Mouse (Mus musculus): ENCODE measurements around the gene Fabp7.

Gene Fabp7

GRCm38 (mm10) chr10:57784876-57785150 is at the start of gene Fabp7:
Fabp7 (plus strand) TSS chr10:57784881.
- in situ Hi-C loops (cut with MboI, MseI) = loop anchor here (5.0 kb wide), 1 partner anchor 38 kb away; no protein-coding TSS in a partner anchor

DNA sequence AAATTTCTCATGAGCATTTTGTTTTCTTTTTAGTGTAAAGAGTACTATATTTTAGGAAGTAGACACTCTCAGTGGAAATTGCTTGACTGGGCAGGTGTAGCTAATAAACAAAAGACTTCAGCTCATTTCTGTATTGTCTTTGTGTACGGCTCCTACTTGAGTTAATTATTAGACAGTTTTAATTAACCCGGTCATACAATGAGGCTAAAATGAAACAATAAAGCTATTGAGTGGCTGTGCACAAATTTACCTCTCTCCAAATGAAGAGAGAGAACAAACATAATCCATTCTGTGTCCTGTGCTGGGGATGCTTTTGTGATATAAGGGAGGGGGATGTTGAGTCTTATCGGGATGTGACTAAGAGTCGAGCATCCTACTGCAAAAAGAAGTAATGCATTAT is 43.9 kb upstream of the Fabp7 start:
- in situ Hi-C loops (cut with MboI, MseI) = no loop called here

- in situ Hi-C loops (cut with MboI, MseI) = no loop called here
Measured at GRCm38 (mm10) chr10:57741351-57741750, 43.3 kb upstream of the Fabp7 start.

- in situ Hi-C loops (cut with MboI, MseI) = no loop called here
Measured at GRCm38 (mm10) chr10:57743045-57743444, 41.6 kb upstream of the Fabp7 start.

- in situ Hi-C loops (cut with MboI, MseI) = no loop called here
Measured at GRCm38 (mm10) chr10:57743606-57744016, 41.1 kb upstream of the Fabp7 start.

GRCm38 (mm10) chr10:57744128-57744765 is 40.4 kb upstream of the Fabp7 start:
- in situ Hi-C loops (cut with MboI, MseI) = no loop called here

- in situ Hi-C loops (cut with MboI, MseI) = loop anchor here (5.0 kb wide), 2 partner anchors 37 to 97 kb away; partner anchors contain the start of gene Fabp7
Measured at GRCm38 (mm10) chr10:57745452-57745851, 39.2 kb upstream of the Fabp7 start.

GRCm38 (mm10) chr10:57747127-57747526 is 37.6 kb upstream of the Fabp7 start:
- in situ Hi-C loops (cut with MboI, MseI) = loop anchor here (5.0 kb wide), 2 partner anchors 35 to 95 kb away; partner anchors contain the start of gene Fabp7

DNA sequence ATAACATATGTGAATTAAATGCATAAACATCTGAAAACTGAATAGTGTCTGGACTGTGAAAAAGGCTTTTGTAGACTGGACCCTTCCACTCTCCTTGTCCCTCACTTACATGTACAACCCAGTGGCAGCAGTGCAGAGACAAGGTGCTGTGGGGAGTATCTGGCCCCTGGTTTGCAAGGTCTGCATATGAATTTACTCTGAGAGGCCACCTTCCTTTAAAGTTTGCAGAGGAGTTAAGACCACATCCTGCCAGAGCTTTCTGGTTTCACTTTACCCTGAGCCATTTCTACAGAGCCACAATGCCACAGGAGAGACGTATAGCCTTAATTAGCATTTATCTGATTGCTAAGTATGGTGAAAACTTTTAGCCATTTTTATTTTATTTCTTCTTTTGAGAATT is 31.3 kb upstream of the Fabp7 start:
- in situ Hi-C loops (cut with MboI, MseI) = no loop called here

DNA sequence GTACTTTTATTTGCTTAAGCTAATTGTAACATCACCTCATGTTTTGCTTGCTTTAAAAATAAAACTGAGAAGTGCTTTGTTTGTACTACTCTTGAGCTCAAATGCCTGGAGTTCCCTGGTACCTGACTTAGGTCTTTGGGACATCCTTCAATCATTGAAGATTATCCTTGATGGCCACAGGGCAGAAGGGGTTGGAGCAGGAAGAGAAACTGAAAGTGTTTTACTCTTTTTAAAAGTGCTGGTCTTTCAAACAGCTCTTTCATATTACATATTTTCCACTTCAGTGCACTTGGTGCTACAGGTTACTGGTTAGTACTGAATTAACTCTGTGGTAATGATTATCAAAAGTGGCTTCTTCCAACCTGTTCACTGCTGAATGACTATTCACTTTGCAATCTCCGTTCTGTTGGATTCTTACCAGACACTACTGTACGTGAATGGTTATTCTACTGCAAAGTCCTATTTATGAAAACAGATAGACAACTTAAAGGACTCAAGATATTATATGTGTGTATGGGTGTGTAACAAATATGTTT is 29.4 kb upstream of the Fabp7 start:
- in situ Hi-C loops (cut with MboI, MseI) = no loop called here

DNA sequence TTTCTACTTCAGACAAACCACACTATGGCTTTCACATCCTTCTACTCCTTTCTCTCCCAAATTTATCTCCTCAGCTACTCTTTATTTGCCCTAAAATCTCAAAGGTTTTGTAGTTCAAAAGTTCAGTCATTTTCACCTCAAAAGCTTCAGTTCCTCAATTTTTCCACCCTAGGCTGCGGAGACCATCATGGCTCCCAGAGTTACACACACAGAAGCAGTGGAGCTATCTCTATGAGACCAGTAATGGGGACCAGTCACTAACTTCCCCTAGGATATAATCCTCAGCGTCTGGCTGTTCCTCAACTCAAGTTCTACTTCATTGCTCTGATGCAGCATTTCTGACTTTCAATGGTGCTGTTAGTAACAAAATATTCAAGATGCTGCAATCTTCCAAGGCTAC is 25.7 kb upstream of the Fabp7 start:
- in situ Hi-C loops (cut with MboI, MseI) = no loop called here

- in situ Hi-C loops (cut with MboI, MseI) = no loop called here
Measured at GRCm38 (mm10) chr10:57760694-57761093, 24.0 kb upstream of the Fabp7 start.

DNA sequence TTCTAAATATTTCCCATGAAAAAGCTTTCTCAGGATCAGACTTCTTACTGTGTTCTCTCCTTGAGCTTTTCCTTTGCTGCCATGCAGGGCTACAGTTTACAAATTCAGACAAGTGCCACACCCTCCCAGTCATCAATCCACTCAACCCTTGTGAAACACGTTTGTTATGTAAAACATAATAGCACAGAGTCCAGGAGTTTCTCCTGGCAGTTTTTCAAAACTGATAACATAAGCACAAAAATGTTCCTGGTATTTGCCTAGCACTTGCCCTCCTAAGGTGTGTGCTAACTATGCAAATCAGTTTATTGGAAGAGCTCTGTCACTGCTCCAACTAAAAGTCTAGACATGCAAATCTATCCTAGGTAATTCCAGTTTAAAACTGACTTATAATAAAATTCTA is 21.6 kb upstream of the Fabp7 start:
- in situ Hi-C loops (cut with MboI, MseI) = no loop called here

DNA sequence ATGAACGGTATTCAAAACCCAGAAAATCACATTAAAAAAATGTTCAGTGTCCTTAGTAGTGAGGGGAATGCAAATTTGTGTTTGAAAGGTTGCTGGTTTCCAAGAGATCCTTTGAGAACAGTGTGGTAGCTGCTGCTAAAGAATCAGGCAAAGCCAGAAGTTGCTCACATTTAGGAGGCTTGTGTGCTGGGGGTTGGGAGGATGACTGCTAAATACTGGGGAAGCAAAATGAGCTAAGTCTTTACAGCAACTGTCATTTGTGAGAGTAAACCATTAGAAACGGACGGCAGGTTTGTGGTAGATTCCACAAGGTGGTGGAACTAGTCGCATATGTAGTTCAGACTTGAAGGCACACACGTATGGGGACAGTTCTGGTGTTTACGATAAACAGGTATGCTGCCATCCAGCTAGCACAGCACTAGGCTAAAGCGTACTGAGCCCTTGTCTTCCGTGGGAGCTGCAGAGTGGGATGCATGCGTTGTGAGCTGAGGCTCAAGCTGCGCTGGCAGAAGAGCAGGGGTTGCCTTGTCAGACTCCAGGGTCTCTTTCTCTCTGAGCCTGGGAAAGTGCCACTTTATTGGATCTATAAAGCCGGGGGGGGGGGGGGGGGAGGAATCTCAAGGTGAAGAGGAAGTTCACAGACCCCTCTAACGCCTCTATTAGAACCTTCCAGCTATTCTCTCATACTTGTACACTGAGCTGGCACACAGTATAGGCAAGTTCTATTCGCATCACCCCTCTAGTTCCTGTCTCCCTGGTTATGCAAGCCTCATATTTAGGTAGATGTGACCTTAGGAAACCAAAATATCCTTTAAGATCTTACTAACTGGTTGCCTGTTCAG is 1.2 kb upstream of the Fabp7 start:
- in situ Hi-C loops (cut with MboI, MseI) = loop anchor here (5.0 kb wide), 1 partner anchor 36 kb away; no protein-coding TSS in a partner anchor

DNA sequence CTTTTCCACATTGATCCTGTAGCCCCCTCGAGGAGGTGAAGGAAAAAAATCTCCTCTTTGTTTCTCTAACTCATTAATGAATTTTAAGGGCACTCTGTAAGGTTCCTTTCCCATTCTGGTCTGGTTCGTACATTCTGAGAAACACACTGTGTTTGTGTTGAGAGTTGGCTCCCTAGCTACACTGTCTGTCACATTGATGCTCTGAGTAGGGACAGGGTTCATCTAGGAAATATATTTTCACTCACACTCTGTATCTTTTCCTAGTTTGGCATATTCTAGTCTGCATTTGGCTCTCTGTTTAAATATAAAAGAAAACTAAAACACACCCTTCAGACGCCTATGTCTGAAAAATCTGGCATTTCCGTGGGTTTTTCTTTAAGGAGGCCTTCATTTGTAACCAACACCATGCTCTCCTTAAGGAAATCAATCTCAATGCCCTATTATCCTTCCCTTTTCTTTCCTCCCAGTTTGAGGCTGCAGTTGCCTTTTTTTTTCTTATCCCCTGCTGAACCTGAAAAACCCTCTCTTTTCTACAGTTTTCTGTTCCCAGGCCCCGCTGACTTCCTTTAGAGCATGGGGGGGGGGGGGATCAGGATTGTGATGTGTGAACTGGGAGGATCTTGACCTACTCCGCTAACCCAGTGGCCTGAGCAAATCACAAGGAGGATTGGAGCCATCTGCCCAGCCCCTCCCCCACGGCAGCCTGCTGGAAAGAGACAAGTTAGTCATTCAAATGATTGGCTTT is 378 bp upstream of the Fabp7 start:
- in situ Hi-C loops (cut with MboI, MseI) = loop anchor here (5.0 kb wide), 1 partner anchor 37 kb away; no protein-coding TSS in a partner anchor

DNA sequence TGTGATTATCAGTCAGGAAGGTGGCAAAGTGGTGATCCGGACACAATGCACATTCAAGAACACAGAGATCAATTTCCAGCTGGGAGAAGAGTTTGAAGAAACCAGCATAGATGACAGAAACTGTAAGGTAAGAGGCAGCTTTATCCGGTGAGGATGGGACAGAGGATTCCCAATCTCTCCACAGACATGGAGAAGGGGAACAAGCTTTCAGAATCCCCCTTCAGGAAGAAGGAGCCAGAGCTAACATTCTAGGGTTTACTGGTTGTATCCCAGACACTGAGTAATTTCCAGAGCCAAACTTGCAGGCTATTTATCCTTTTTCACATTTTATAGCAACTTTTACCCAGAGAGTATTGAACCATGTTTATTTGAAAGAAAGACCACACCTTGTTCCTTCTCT is 871 bp downstream of the Fabp7 start:
- in situ Hi-C loops (cut with MboI, MseI) = no loop called here

DNA sequence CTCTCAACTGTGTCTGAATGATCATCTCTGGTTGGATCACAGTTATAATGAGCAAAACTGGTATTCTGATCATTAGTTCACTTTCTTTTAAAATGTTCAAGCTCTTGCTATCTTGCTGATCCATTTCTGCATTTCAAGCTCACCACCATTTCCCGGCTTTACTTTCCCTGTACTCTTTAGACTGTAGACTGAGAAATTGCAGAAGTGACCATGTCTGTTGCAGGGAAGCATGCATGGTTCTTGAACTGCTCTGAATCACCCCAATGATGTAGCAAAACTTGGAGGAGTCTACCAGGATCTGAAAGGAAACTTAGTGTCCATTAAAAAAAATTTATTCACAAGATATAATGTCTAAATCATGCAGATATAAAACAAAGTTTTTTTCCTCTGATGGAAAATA is 8.3 kb downstream of the Fabp7 start:
- in situ Hi-C loops (cut with MboI, MseI) = no loop called here

DNA sequence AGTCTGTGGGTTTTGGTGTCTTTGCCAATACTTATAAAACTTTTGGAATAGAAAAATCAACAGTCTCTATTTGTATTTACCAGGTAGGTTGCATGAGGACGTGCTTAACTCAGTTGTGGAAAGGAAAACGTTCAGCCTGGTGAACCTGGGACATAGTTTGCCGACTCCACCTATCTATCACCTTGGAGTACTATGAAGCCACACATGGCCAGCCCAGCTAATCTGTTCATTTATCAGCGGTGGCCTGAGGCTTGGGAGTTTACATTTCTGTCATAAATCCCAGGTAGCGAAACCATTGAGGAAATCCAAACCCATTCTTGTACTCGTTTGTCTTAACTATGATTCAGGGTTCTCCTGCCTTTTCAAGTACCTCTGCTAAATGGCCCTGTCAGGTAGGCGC is 9.3 kb downstream of the Fabp7 start, which contains the start of gene Smpdl3a:
Smpdl3a (plus strand) TSS at position 318 of the 400 bp plus-strand sequence.
- in situ Hi-C loops (cut with MboI, MseI) = no loop called here

GRCm38 (mm10) chr10:57794491-57795461 is 10.1 kb downstream of the Fabp7 start:
- in situ Hi-C loops (cut with MboI, MseI) = no loop called here

- in situ Hi-C loops (cut with MboI, MseI) = no loop called here
Measured at GRCm38 (mm10) chr10:57795542-57795941, 10.9 kb downstream of the Fabp7 start.

GRCm38 (mm10) chr10:57796057-57796456 is 11.4 kb downstream of the Fabp7 start:
- in situ Hi-C loops (cut with MboI, MseI) = no loop called here

Measured in T-helper 2 cell (primary cell).